Mouse (Mus musculus) A20 (cell line): ENCODE data around the gene Kpna7.

Experiments used
- DNase-seq: peaks from one replicate; pipeline ENCODE4 v3.0.0-alpha.2; 2011; ENCODE audit warnings: low read depth, low spot score

Gene Kpna7

GRCm38 (mm10) chr5:144963817-144964261 is 120.0 kb downstream of the Kpna7 start:
- DNase-seq: peak; percentile 44

GRCm38 (mm10) chr5:144963401-144963800 is 120.4 kb downstream of the Kpna7 start:
- DNase-seq: no peak

- DNase-seq: no peak
Observed at GRCm38 (mm10) chr5:144958271-144958670, 125.6 kb downstream of the Kpna7 start.

- DNase-seq: no peak
Observed at GRCm38 (mm10) chr5:144954432-144954831, 129.4 kb downstream of the Kpna7 start.

- DNase-seq: no peak
Observed at GRCm38 (mm10) chr5:144952592-144952991, 131.2 kb downstream of the Kpna7 start.

- DNase-seq: no peak
Observed at GRCm38 (mm10) chr5:144950428-144951051, 133.3 kb downstream of the Kpna7 start.

- no peak for DNase-seq
Observed at GRCm38 (mm10) chr5:144949856-144950255, 134.0 kb downstream of the Kpna7 start.

GRCm38 (mm10) chr5:144948422-144948821 is 135.4 kb downstream of the Kpna7 start:
- DNase-seq: no peak

GRCm38 (mm10) chr5:144948002-144948401 is 135.8 kb downstream of the Kpna7 start:
- DNase-seq: no peak

- DNase-seq: no peak
Observed at GRCm38 (mm10) chr5:144946032-144946431, 137.8 kb downstream of the Kpna7 start.

- no peak for DNase-seq
Observed at GRCm38 (mm10) chr5:144944932-144945331, 138.9 kb downstream of the Kpna7 start.

GRCm38 (mm10) chr5:144944370-144944769 is 139.5 kb downstream of the Kpna7 start:
- DNase-seq: no peak

- DNase-seq: no peak
Observed at GRCm38 (mm10) chr5:144943346-144943745, 140.5 kb downstream of the Kpna7 start.

GRCm38 (mm10) chr5:144942431-144942830 is 141.4 kb downstream of the Kpna7 start:
- no peak for DNase-seq

GRCm38 (mm10) chr5:144940904-144941303 is 142.9 kb downstream of the Kpna7 start:
- DNase-seq: no peak

- DNase-seq: peak; percentile 44
Observed at GRCm38 (mm10) chr5:144937304-144937703, 146.5 kb downstream of the Kpna7 start.
